Mouse (Mus musculus) forebrain, embryonic 14.5 days (tissue): ENCODE results near the gene Samsn1. TPM values are rescaled to one million over a fixed set of nuclear protein-coding genes. Genes with fewer than 3 reads are reported as not detected.
A peak's percentile ranks its signal among the peaks of the same experiment; 100 is the strongest.

Experiments
- ATAC-seq: fragments of 200-750 bp; cut with Nextera tagmentation; 2 replicates; pipeline ENCODE4 v1.8.0; 2017; ENCODE audit warnings: mild to moderate bottlenecking, moderate library complexity
- DNase-seq: peaks from one replicate; pipeline ENCODE4 v3.0.0-alpha.2; 2015; ENCODE audit warnings: low spot score
- H3K27ac ChIP-seq: fragments of 300-500 bp; sonication (generic); 2 replicates; pipeline ENCODE4 v1.5.1; 2014; ENCODE audit warnings: low read depth, mild to moderate bottlenecking, control low read depth, low read length, moderate library complexity
- H3K27me3 ChIP-seq: fragments of 300-500 bp; sonication (generic); replicated peaks from 2 replicates; pipeline ENCODE4 v1.6.1; 2014; ENCODE audit warnings: low read length, control low read depth, mixed read lengths; ENCODE audit not compliant: control insufficient read depth, insufficient read depth
- H3K36me3 ChIP-seq: fragments of 300-500 bp; sonication (generic); 2 replicates; pipeline ENCODE4 v1.6.1; 2014; ENCODE audit warnings: low read length, control low read depth; ENCODE audit not compliant: control insufficient read depth, insufficient read depth
- H3K4me1 ChIP-seq: fragments of 300-500 bp; sonication (generic); 2 replicates; pipeline ENCODE4 v1.6.1; 2014; ENCODE audit warnings: antibody characterized with exemption, low read length, control low read depth; ENCODE audit not compliant: control insufficient read depth, insufficient read depth
- H3K4me2 ChIP-seq: fragments of 300-500 bp; sonication (generic); 2 replicates; pipeline ENCODE4 v1.6.1; 2014; ENCODE audit warnings: mild to moderate bottlenecking, control low read depth, low read length
- H3K4me3 ChIP-seq: fragments of 300-500 bp; sonication (generic); 2 replicates; pipeline ENCODE4 v1.5.1; 2014; ENCODE audit warnings: low read depth, low read length, control low read depth
- H3K9ac ChIP-seq: fragments of 300-500 bp; sonication (generic); 2 replicates; pipeline ENCODE4 v1.6.1; 2014; ENCODE audit warnings: mild to moderate bottlenecking, low read length, control low read depth, moderate library complexity
- H3K9me3 ChIP-seq: fragments of 300-500 bp; sonication (generic); replicated peaks from 2 replicates; pipeline ENCODE4 v1.6.1; 2016; ENCODE audit warnings: low read length, control low read depth, mixed read lengths; ENCODE audit not compliant: control insufficient read depth
- WGBS: fragments of 180-500 bp; shearing (Covaris S2); extraction: QIAGEN DNeasy Blood & Tissue Kit; methylation state at CpG from one replicate; pipeline ENCODE4 v1.1.7; 2014; 5-methylcytosine and 5-hydroxymethylcytosine counted together
- polyA plus RNA-seq: library from polyadenylated mRNA; unstranded; fragments of >200 nt; fragmentation: Nextera tagmentation; extraction: Ambion mirVana; gene quantifications from 2 replicates; pipeline ENCODE4 v1.2.1, GENCODE M21; 2014

The Samsn1 gene
- polyA plus RNA-seq, 1 experiment from 2014 or later: 1.4 TPM

DNA sequence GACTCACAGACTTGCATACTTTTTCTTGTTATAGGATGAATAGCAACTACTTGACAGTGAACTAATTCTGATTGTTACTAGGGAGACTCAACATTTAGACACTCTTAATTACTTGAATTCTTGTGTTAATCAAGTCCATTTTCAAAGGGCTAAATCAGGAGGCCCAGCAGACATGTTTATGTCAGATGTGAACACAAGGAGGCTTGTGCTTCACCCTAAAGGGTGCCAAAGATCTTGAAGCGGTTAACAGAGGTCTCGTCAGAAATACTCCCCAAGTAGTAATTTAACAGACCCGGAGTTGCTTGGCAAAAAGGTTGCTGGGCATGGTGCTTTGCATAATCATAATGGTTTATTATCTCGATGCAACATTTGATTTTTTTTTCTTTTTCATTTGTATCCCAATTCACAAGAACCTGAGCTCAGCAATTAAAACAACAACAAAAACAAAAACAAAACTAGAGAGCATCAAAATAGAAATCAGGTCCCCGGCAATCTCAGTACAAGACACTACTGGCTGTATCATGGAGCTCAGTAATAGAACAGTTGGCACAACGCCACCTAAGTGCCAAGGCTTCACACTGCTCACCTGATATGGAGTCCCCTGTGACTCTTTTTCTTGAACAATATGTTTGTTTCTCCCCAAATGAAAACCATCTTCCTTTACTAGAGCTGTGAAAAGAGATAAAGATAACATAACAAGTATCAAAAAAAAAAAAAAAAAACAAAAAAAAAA, 51.6 kb downstream of the Samsn1 start:
- H3K9me3 ChIP-seq: no peaks in the 10 kb centered on the region
- ATAC-seq (peak; percentile 77), DNase-seq (peak; percentile 71)
- H3K4me2 ChIP-seq: no peak overlapping the region
- no peaks in the 10 kb centered on the region for H3K27me3 ChIP-seq
- no peaks in the 10 kb centered on the region for H3K36me3 ChIP-seq
- H3K4me3 ChIP-seq: no peak overlapping the region
- H3K9ac ChIP-seq: no peak overlapping the region
- H3K4me1 ChIP-seq: no peaks in the 10 kb centered on the region
- WGBS: 30% methylated on average over 6 of the region's 6 CpGs
- no peak overlapping the region for H3K27ac ChIP-seq

DNA sequence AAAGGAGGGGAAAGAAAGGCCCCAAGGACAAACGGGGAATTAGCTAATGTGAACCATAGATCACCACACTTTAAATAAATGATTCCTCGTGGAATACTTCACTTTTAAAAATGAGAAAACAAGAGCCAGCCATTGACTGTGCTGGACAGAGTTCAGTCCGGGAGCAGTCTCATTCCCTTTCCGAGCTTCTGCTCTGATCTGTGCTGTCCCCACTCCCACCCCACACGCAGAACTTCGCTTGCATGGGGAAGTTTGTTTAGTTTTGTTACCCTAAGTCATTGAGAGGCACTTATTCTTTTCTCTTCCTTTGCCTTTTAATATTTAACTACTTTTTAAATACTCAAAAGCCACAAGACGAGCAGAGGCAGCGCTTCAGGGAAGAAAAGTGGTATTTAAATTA, 60.1 kb downstream of the Samsn1 start:
- Histone ChIP-seq H3K4me1 (no peaks in the 10 kb centered on the region), H3K36me3 (no peaks in the 10 kb centered on the region), H3K4me2 (no peak overlapping the region), H3K9me3 (no peaks in the 10 kb centered on the region), H3K27ac (no peak overlapping the region), H3K27me3 (no peaks in the 10 kb centered on the region), H3K4me3 (no peak overlapping the region), H3K9ac (no peak overlapping the region)
- 82% methylated on average over 8 of the region's 8 CpGs for WGBS
- ATAC-seq: no peak
- DNase-seq: no peak

DNA sequence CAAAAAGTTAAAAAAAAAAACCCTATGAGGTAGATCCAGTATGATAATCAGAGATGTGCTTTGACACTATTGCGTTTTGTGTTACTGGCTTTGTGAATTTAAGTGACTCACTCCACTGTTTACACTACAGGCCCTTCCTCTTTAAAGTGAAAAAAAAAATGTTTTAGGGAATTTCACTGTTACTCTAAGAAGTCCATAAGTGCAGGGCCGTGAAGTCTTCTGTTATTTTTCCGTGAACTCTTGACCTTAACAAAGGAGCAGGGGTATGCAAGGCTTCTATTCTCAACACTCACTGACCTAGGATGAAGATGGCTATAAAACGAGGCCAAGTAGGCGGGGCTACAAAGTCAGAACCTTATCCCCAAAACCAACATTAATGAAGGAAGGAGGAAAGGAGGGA, 60.6 kb downstream of the Samsn1 start:
- DNase-seq (no peak), ATAC-seq (no peak)
- no peak overlapping the region for H3K4me2 ChIP-seq
- H3K9me3 ChIP-seq: no peaks in the 10 kb centered on the region
- 73% methylated on average over 5 of the region's 5 CpGs for WGBS
- no peak overlapping the region for H3K4me3 ChIP-seq
- H3K27me3 ChIP-seq: no peaks in the 10 kb centered on the region
- H3K9ac ChIP-seq: no peak overlapping the region
- no peaks in the 10 kb centered on the region for H3K4me1 ChIP-seq
- H3K36me3 ChIP-seq: no peaks in the 10 kb centered on the region
- H3K27ac ChIP-seq: no peak overlapping the region

DNA sequence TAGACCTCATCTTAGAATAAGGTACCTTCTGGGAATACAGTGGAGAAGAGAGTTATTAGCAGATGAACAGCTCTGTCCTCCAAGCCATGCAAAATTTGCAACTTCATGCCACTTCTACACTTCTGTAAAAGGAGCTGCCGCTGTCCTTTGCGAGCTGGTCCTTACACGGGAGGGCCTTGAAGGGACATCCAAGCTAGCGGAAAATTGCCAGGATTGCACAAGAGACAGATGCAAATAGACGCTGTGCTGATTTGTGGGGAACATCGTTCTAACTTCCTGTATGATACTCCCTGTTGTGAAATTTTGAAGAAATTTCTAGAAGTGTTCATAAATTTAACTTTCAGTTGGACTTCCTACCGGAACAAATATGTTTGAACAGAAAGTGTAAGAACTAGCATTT, 61.0 kb downstream of the Samsn1 start:
- no peaks in the 10 kb centered on the region for H3K36me3 ChIP-seq
- no peaks in the 10 kb centered on the region for H3K27me3 ChIP-seq
- DNase-seq (no peak), ATAC-seq (no peak)
- no peak overlapping the region for H3K4me2 ChIP-seq
- 94% methylated on average over 7 of the region's 7 CpGs for WGBS
- H3K9ac ChIP-seq: no peak overlapping the region
- H3K27ac ChIP-seq: no peak overlapping the region
- H3K9me3 ChIP-seq: no peaks in the 10 kb centered on the region
- H3K4me3 ChIP-seq: no peak overlapping the region
- H3K4me1 ChIP-seq: no peaks in the 10 kb centered on the region

DNA sequence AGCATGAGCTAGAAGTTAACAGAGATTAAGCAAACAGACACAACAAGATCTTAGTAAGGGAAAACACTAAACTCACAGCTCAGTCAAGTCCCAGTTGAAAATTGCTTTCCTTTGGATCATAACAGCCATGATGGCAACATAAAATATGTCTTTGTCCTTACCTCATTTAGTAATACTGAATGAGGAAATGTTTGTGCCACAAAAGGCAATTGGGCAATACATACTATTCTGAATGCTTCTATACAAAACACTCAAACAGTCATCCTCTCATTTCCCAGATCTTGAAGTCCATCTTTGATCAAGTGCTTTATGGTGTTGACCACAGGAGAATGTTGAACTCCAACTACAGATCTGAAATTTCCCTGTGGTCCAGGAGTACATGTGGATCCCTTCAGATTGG, 88.7 kb downstream of the Samsn1 start:
- Histone ChIP-seq H3K27me3 (no peaks in the 10 kb centered on the region), H3K36me3 (no peaks in the 10 kb centered on the region), H3K27ac (no peak overlapping the region), H3K4me3 (no peak overlapping the region), H3K9me3 (no peaks in the 10 kb centered on the region), H3K4me2 (no peak overlapping the region), H3K9ac (no peak overlapping the region), H3K4me1 (no peaks in the 10 kb centered on the region)
- DNase-seq: no peak
- no peak for ATAC-seq

DNA sequence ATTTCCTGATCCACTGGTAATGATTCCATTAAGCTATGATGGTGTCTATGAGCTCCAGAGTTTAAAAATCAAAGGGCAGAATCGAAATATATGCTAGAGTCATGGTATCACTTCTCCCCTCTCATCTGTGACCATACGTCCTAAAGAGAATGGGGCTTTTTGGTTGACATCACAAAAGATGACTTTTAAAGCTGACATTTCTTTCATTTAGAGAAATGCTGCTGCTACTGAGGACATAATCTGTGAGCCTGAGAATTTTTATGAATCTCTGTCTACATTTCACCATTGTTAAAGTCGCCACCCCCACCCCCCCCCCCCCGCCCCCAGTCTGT, 91.9 kb downstream of the Samsn1 start:
- ATAC-seq (no peak), DNase-seq (no peak)
- no peak overlapping the region for H3K4me3 ChIP-seq
- H3K4me1 ChIP-seq: no peaks in the 10 kb centered on the region
- no peaks in the 10 kb centered on the region for H3K27me3 ChIP-seq
- no peaks in the 10 kb centered on the region for H3K9me3 ChIP-seq
- H3K4me2 ChIP-seq: no peak overlapping the region
- H3K9ac ChIP-seq: no peak overlapping the region
- H3K36me3 ChIP-seq: no peaks in the 10 kb centered on the region
- 78% methylated on average over 4 of the region's 4 CpGs for WGBS
- H3K27ac ChIP-seq: no peak overlapping the region

DNA sequence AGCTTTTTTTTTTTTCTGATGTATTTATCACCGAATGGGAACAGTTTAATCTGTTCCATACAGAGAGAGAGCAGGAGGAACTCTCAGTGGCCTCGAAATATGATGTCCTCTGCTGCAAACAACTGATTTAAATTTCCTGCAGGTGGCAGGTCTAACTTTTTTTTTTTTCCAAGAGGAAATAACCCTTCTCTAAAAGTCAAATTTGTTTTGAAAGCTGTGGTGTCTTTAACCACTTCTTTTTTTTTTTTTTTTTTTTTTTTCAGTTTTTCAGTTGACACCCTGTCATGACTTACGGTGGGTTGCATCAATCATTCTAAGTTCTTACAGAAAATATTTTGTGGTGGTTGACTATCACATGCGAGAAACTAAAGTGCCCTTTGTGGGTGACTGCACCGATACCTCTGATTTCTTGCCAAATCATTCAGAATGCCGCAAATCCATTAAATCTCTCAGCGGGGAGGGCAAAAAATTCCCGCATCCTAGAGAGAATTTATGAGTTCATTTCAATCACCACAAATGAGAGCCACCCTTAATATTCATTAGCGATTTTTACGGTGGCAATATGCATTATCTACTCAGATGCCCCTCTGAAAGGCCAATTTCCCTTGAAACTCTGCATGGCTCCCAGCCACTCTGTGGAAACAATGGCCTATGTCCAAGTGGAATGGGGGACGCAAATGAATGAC, 92.4 kb downstream of the Samsn1 start:
- WGBS: 78% methylated on average over 11 of the region's 11 CpGs

DNA sequence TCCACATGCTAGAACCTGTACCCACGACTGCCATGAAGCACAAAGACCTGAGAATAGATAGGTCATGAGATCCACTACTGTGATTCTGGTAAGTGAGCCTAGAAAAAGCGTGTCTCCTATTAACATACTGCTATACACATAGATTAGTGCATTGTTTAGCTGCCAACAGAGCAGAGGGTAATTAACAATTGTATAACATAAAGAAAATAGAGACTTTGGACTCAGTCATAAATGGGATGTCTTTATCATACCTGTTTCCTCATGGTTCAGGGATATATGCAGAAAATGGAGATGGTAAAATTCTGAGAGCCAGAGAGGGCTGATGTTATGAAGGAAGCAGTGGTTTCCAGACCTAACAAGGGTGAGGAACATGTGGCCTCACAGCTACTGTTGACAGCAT, 95.6 kb downstream of the Samsn1 start:
- no peaks in the 10 kb centered on the region for H3K36me3 ChIP-seq
- no peak overlapping the region for H3K4me2 ChIP-seq
- no peaks in the 10 kb centered on the region for H3K9me3 ChIP-seq
- H3K4me3 ChIP-seq: no peak overlapping the region
- no peak overlapping the region for H3K9ac ChIP-seq
- no peak for ATAC-seq
- no peak overlapping the region for H3K27ac ChIP-seq
- no peaks in the 10 kb centered on the region for H3K4me1 ChIP-seq
- WGBS: 56% methylated on average over 2 of the region's 2 CpGs
- DNase-seq: no peak
- H3K27me3 ChIP-seq: no peaks in the 10 kb centered on the region

More for the DNA sequence above, 92.4 kb downstream of the Samsn1 start:
- no peaks in the 10 kb centered on the region for H3K4me1 ChIP-seq
- H3K36me3 ChIP-seq: no peaks in the 10 kb centered on the region
- no peak overlapping the region for H3K9ac ChIP-seq
- no peak overlapping the region for H3K4me2 ChIP-seq
- peak; percentile 26; the same call in 1 of the 2 replicates for ATAC-seq
- H3K9me3 ChIP-seq: no peaks in the 10 kb centered on the region
- no peak overlapping the region for H3K4me3 ChIP-seq
- no peak overlapping the region for H3K27ac ChIP-seq
- H3K27me3 ChIP-seq: no peaks in the 10 kb centered on the region
- DNase-seq: peak; percentile 47

DNA sequence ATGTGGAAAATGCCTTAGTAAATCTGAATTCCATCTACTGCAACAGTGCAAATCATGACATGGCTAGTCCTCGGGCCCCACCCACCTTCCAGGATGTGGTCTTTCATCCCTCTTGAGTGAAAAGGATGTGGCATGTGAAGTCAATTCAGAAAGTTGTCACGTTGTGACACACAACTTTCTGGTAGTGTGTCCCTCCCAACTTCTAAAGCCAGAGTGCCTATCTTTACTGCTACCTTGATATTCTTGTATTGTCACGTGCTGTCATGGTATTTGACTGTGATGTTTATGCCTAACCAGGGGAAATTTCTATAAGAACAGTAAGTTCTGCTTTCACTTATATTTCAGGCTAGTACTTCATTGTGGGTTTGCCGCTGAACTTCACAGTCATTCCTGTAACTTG, 101.2 kb downstream of the Samsn1 start:
- Histone ChIP-seq H3K9me3 (no peaks in the 10 kb centered on the region), H3K27ac (no peak overlapping the region)
- no peak for ATAC-seq

More for the DNA sequence above, 101.2 kb downstream of the Samsn1 start:
- Histone ChIP-seq H3K4me1 (no peaks in the 10 kb centered on the region), H3K27me3 (no peaks in the 10 kb centered on the region), H3K9ac (no peak overlapping the region), H3K4me2 (no peak overlapping the region), H3K4me3 (no peak overlapping the region), H3K36me3 (no peaks in the 10 kb centered on the region)
- no peak for DNase-seq
- 84% methylated on average over 4 of the region's 4 CpGs for WGBS
